Mouse (Mus musculus): ENCODE data around the gene Tet3. TPM values are rescaled to one million over a fixed set of nuclear protein-coding genes. Genes with fewer than 3 reads are reported as not detected.

Gene Tet3
- polyA plus RNA-seq, 1 experiment: 0.77 TPM

- H3K4me1 ChIP-seq (ENCODE audit: control insufficient read depth): peaks cover 83% of the 10 kb centered on the region
- TF ChIP-seq GATA1 (IDR thresholded peaks at IDR 0.05; ENCODE audit: low read length) (no peak), TAL1 (IDR thresholded peaks at IDR 0.05; ENCODE audit: low read length) (no peak)
Observed at GRCm38 (mm10) chr6:83456131-83456983, 2.5 kb downstream of the Tet3 start.

GRCm38 (mm10) chr6:83455328-83456130 lies 3.4 kb downstream of the Tet3 start:
- peaks cover 2% of the 10 kb centered on the region for H3K36me3 ChIP-seq (ENCODE audit: control insufficient read depth)
- H3K4me3 ChIP-seq (replicated peaks): peak overlapping the region; percentile 68
- H3K4me1 ChIP-seq (ENCODE audit: control insufficient read depth): peaks cover 89% of the 10 kb centered on the region
- TF ChIP-seq GATA1 (IDR thresholded peaks at IDR 0.05; ENCODE audit: low read length) (no peak), TAL1 (IDR thresholded peaks at IDR 0.05; ENCODE audit: low read length) (no peak)
- H3K27me3 ChIP-seq (ENCODE audit: control insufficient read depth): peaks cover 25% of the 10 kb centered on the region
- H3K9me3 ChIP-seq (ENCODE audit: control insufficient read depth, low read length): no peaks in the 10 kb centered on the region

More at GRCm38 (mm10) chr6:83456131-83456983, 2.5 kb downstream of the Tet3 start:
- H3K9me3 ChIP-seq (ENCODE audit: control insufficient read depth, low read length): no peaks in the 10 kb centered on the region
- H3K27me3 ChIP-seq (ENCODE audit: control insufficient read depth): peaks cover 25% of the 10 kb centered on the region
- H3K36me3 ChIP-seq (ENCODE audit: control insufficient read depth): peaks cover 2% of the 10 kb centered on the region
- peak overlapping the region; percentile 68 for H3K4me3 ChIP-seq (replicated peaks)

- TF ChIP-seq GATA1 (IDR thresholded peaks at IDR 0.05; ENCODE audit: low read length) (no peak), TAL1 (IDR thresholded peaks at IDR 0.05; ENCODE audit: low read length) (no peak)
- no peaks in the 10 kb centered on the region for H3K9me3 ChIP-seq (ENCODE audit: control insufficient read depth, low read length)
- peaks cover 13% of the 10 kb centered on the region for H3K36me3 ChIP-seq (ENCODE audit: control insufficient read depth)
- no peak overlapping the region for H3K4me3 ChIP-seq (replicated peaks)
- peaks cover 90% of the 10 kb centered on the region for H3K4me1 ChIP-seq (ENCODE audit: control insufficient read depth)
- peaks cover 25% of the 10 kb centered on the region for H3K27me3 ChIP-seq (ENCODE audit: control insufficient read depth)
Observed at GRCm38 (mm10) chr6:83453706-83454105, 5.2 kb downstream of the Tet3 start.

- Histone ChIP-seq H3K4me3 (replicated peaks) (no peak overlapping the region), H3K27me3 (ENCODE audit: control insufficient read depth) (peaks cover 4% of the 10 kb centered on the region), H3K36me3 (ENCODE audit: control insufficient read depth) (peaks cover 26% of the 10 kb centered on the region), H3K9me3 (ENCODE audit: control insufficient read depth, low read length) (no peaks in the 10 kb centered on the region), H3K4me1 (ENCODE audit: control insufficient read depth) (peaks cover 78% of the 10 kb centered on the region)
- TF ChIP-seq TAL1 (IDR thresholded peaks at IDR 0.05; ENCODE audit: low read length) (no peak), GATA1 (IDR thresholded peaks at IDR 0.05; ENCODE audit: low read length) (no peak)
Observed at GRCm38 (mm10) chr6:83450451-83451303, 8.2 kb downstream of the Tet3 start.

- Histone ChIP-seq H3K4me3 (replicated peaks) (no peak overlapping the region), H3K4me1 (ENCODE audit: control insufficient read depth) (peaks cover 69% of the 10 kb centered on the region), H3K27me3 (ENCODE audit: control insufficient read depth) (no peaks in the 10 kb centered on the region), H3K9me3 (ENCODE audit: control insufficient read depth, low read length) (no peaks in the 10 kb centered on the region), H3K36me3 (ENCODE audit: control insufficient read depth) (peaks cover 38% of the 10 kb centered on the region)
- TF ChIP-seq TAL1 (IDR thresholded peaks at IDR 0.05; ENCODE audit: low read length) (no peak), GATA1 (IDR thresholded peaks at IDR 0.05; ENCODE audit: low read length) (no peak)
Observed at GRCm38 (mm10) chr6:83449440-83449839, 9.4 kb downstream of the Tet3 start.

GRCm38 (mm10) chr6:83448911-83449310 lies 10.0 kb downstream of the Tet3 start:
- TF ChIP-seq TAL1 (IDR thresholded peaks at IDR 0.05; ENCODE audit: low read length): no peak
- TF ChIP-seq GATA1 (IDR thresholded peaks at IDR 0.05; ENCODE audit: low read length): no peak
- Histone ChIP-seq H3K9me3 (ENCODE audit: control insufficient read depth, low read length) (no peaks in the 10 kb centered on the region), H3K4me1 (ENCODE audit: control insufficient read depth) (peaks cover 68% of the 10 kb centered on the region), H3K27me3 (ENCODE audit: control insufficient read depth) (no peaks in the 10 kb centered on the region), H3K36me3 (ENCODE audit: control insufficient read depth) (peaks cover 40% of the 10 kb centered on the region), H3K4me3 (replicated peaks) (no peak overlapping the region)

GRCm38 (mm10) chr6:83447031-83447430 lies 11.9 kb downstream of the Tet3 start:
- no peaks in the 10 kb centered on the region for H3K9me3 ChIP-seq (ENCODE audit: control insufficient read depth, low read length)
- no peak for TF ChIP-seq GATA1 (IDR thresholded peaks at IDR 0.05; ENCODE audit: low read length)
- no peak for TF ChIP-seq TAL1 (IDR thresholded peaks at IDR 0.05; ENCODE audit: low read length)
- no peaks in the 10 kb centered on the region for H3K27me3 ChIP-seq (ENCODE audit: control insufficient read depth)
- H3K4me3 ChIP-seq (replicated peaks): no peak overlapping the region
- H3K36me3 ChIP-seq (ENCODE audit: control insufficient read depth): peaks cover 43% of the 10 kb centered on the region
- peaks cover 71% of the 10 kb centered on the region for H3K4me1 ChIP-seq (ENCODE audit: control insufficient read depth)

GRCm38 (mm10) chr6:83445796-83446195 lies 13.1 kb downstream of the Tet3 start:
- peaks cover 43% of the 10 kb centered on the region for H3K36me3 ChIP-seq (ENCODE audit: control insufficient read depth)
- no peak overlapping the region for H3K4me3 ChIP-seq (replicated peaks)
- TF ChIP-seq TAL1 (IDR thresholded peaks at IDR 0.05; ENCODE audit: low read length): no peak
- TF ChIP-seq GATA1 (IDR thresholded peaks at IDR 0.05; ENCODE audit: low read length): no peak

More at GRCm38 (mm10) chr6:83445796-83446195, 13.1 kb downstream of the Tet3 start:
- peaks cover 70% of the 10 kb centered on the region for H3K4me1 ChIP-seq (ENCODE audit: control insufficient read depth)
- H3K27me3 ChIP-seq (ENCODE audit: control insufficient read depth): no peaks in the 10 kb centered on the region
- H3K9me3 ChIP-seq (ENCODE audit: control insufficient read depth, low read length): no peaks in the 10 kb centered on the region
